Mouse (Mus musculus): ENCODE data around the gene Gm11569. TPM values are rescaled to one million over a fixed set of nuclear protein-coding genes. Genes with fewer than 3 reads are reported as not detected.

Gm11569 gene
- polyA plus RNA-seq, 1 experiment from 2014 or later: not detected

Other genes with a start within 250 kb of the Gm11569 start
- not detected in 2 replicates for gene Krtap3-3, start 248.1 kb downstream of the Gm11569 start, polyA plus RNA-seq (2016; fragmentation: Nextera tagmentation; extraction: Ambion mirVana)
- not detected in 2 replicates for gene Krtap3-2, start 242.1 kb downstream of the Gm11569 start, polyA plus RNA-seq (2016; fragmentation: Nextera tagmentation; extraction: Ambion mirVana)
- not detected in 2 replicates for gene Gm11939, start 239.5 kb downstream of the Gm11569 start, polyA plus RNA-seq (2016; fragmentation: Nextera tagmentation; extraction: Ambion mirVana)
- not detected in 2 replicates for gene Krtap3-1, start 232.3 kb downstream of the Gm11569 start, polyA plus RNA-seq (2016; fragmentation: Nextera tagmentation; extraction: Ambion mirVana)
- not detected in 2 replicates for gene Krtap1-5, start 217.9 kb downstream of the Gm11569 start, polyA plus RNA-seq (2016; fragmentation: Nextera tagmentation; extraction: Ambion mirVana)
- not detected in 2 replicates for gene Krtap1-4, start 215.3 kb downstream of the Gm11569 start, polyA plus RNA-seq (2016; fragmentation: Nextera tagmentation; extraction: Ambion mirVana)
- not detected in 2 replicates for gene Krtap1-3, start 207.6 kb downstream of the Gm11569 start, polyA plus RNA-seq (2016; fragmentation: Nextera tagmentation; extraction: Ambion mirVana)
- gene Krtap9-3, start 200.8 kb downstream of the Gm11569 start, polyA plus RNA-seq (2016; fragmentation: Nextera tagmentation; extraction: Ambion mirVana): not detected in 2 replicates
- gene Gm11938, start 195.6 kb downstream of the Gm11569 start, polyA plus RNA-seq (2016; fragmentation: Nextera tagmentation; extraction: Ambion mirVana): not detected in 2 replicates
- gene Gm11937, start 188.7 kb downstream of the Gm11569 start, polyA plus RNA-seq (2016; fragmentation: Nextera tagmentation; extraction: Ambion mirVana): not detected in 2 replicates
- not detected in 2 replicates for gene Krtap2-4, start 184.1 kb downstream of the Gm11569 start, polyA plus RNA-seq (2016; fragmentation: Nextera tagmentation; extraction: Ambion mirVana)
- gene Gm11562, start 178.5 kb downstream of the Gm11569 start, polyA plus RNA-seq (2016; fragmentation: Nextera tagmentation; extraction: Ambion mirVana): not detected in 2 replicates
- gene Krtap4-1, start 170.7 kb downstream of the Gm11569 start, polyA plus RNA-seq (2016; fragmentation: Nextera tagmentation; extraction: Ambion mirVana): not detected in 2 replicates
- not detected in 2 replicates for gene Krtap4-2, start 163.8 kb downstream of the Gm11569 start, polyA plus RNA-seq (2016; fragmentation: Nextera tagmentation; extraction: Ambion mirVana)
- not detected in 2 replicates for gene Krtap4-7, start 154.8 kb downstream of the Gm11569 start, polyA plus RNA-seq (2016; fragmentation: Nextera tagmentation; extraction: Ambion mirVana)
- not detected in 2 replicates for gene Gm11555, start 148.7 kb downstream of the Gm11569 start, polyA plus RNA-seq (2016; fragmentation: Nextera tagmentation; extraction: Ambion mirVana)
- gene Gm11563, start 140.0 kb downstream of the Gm11569 start, polyA plus RNA-seq (2016; fragmentation: Nextera tagmentation; extraction: Ambion mirVana): not detected in 2 replicates
- not detected in 2 replicates for gene Krtap4-6, start 133.0 kb downstream of the Gm11569 start, polyA plus RNA-seq (2016; fragmentation: Nextera tagmentation; extraction: Ambion mirVana)
- gene Gm14190, start 108.2 kb downstream of the Gm11569 start, polyA plus RNA-seq (2016; fragmentation: Nextera tagmentation; extraction: Ambion mirVana): not detected in 2 replicates
- not detected in 2 replicates for gene Gm14180, start 64.6 kb downstream of the Gm11569 start, polyA plus RNA-seq (2016; fragmentation: Nextera tagmentation; extraction: Ambion mirVana)
- gene Gm11595, start 26.0 kb downstream of the Gm11569 start, polyA plus RNA-seq (2016; fragmentation: Nextera tagmentation; extraction: Ambion mirVana): not detected in 2 replicates
- not detected in 2 replicates for gene Krtap4-8, start 18.2 kb downstream of the Gm11569 start, polyA plus RNA-seq (2016; fragmentation: Nextera tagmentation; extraction: Ambion mirVana)
- not detected in 2 replicates for gene Krtap4-9, start 13.7 kb downstream of the Gm11569 start, polyA plus RNA-seq (2016; fragmentation: Nextera tagmentation; extraction: Ambion mirVana)
- not detected in 2 replicates for gene Gm11596, start 5.5 kb downstream of the Gm11569 start, polyA plus RNA-seq (2016; fragmentation: Nextera tagmentation; extraction: Ambion mirVana)
- gene Gm11554, start 5.5 kb upstream of the Gm11569 start, polyA plus RNA-seq (2016; fragmentation: Nextera tagmentation; extraction: Ambion mirVana): not detected in 2 replicates
- gene Krtap4-13, start 11.0 kb upstream of the Gm11569 start, polyA plus RNA-seq (2016; fragmentation: Nextera tagmentation; extraction: Ambion mirVana): not detected in 2 replicates
- not detected in 2 replicates for gene Gm11564, start 16.7 kb upstream of the Gm11569 start, polyA plus RNA-seq (2016; fragmentation: Nextera tagmentation; extraction: Ambion mirVana)
- not detected in 2 replicates for gene 2300003K06Rik, start 39.1 kb upstream of the Gm11569 start, polyA plus RNA-seq (2016; fragmentation: Nextera tagmentation; extraction: Ambion mirVana)
- not detected in 2 replicates for gene Krtap4-16, start 52.7 kb upstream of the Gm11569 start, polyA plus RNA-seq (2016; fragmentation: Nextera tagmentation; extraction: Ambion mirVana)
- not detected in 2 replicates for gene Gm11568, start 59.0 kb upstream of the Gm11569 start, polyA plus RNA-seq (2016; fragmentation: Nextera tagmentation; extraction: Ambion mirVana)
- gene Gm11559, start 65.5 kb upstream of the Gm11569 start, polyA plus RNA-seq (2016; fragmentation: Nextera tagmentation; extraction: Ambion mirVana): not detected in 2 replicates
- gene Krtap9-1, start 74.5 kb upstream of the Gm11569 start, polyA plus RNA-seq (2016; fragmentation: Nextera tagmentation; extraction: Ambion mirVana): not detected in 2 replicates
- gene Gm11567, start 80.3 kb upstream of the Gm11569 start, polyA plus RNA-seq (2016; fragmentation: Nextera tagmentation; extraction: Ambion mirVana): not detected in 2 replicates
- not detected in 2 replicates for gene Krtap31-1, start 109.0 kb upstream of the Gm11569 start, polyA plus RNA-seq (2016; fragmentation: Nextera tagmentation; extraction: Ambion mirVana)
- gene Gm11565, start 115.8 kb upstream of the Gm11569 start, polyA plus RNA-seq (2016; fragmentation: Nextera tagmentation; extraction: Ambion mirVana): not detected in 2 replicates
- gene Krtap31-2, start 137.4 kb upstream of the Gm11569 start, polyA plus RNA-seq (2016; fragmentation: Nextera tagmentation; extraction: Ambion mirVana): not detected in 2 replicates
- not detected in 2 replicates for gene Krtap9-5, start 149.5 kb upstream of the Gm11569 start, polyA plus RNA-seq (2016; fragmentation: Nextera tagmentation; extraction: Ambion mirVana)
- not detected in 2 replicates for gene Krtap29-1, start 180.1 kb upstream of the Gm11569 start, polyA plus RNA-seq (2016; fragmentation: Nextera tagmentation; extraction: Ambion mirVana)
- not detected in 2 replicates for gene Krtap16-1, start 187.7 kb upstream of the Gm11569 start, polyA plus RNA-seq (2016; fragmentation: Nextera tagmentation; extraction: Ambion mirVana)
- gene Krtap17-1, start 195.1 kb upstream of the Gm11569 start, polyA plus RNA-seq (2016; fragmentation: Nextera tagmentation; extraction: Ambion mirVana): 0.30 TPM in 1 of 2 replicates, not detected in the other
- not detected in 2 replicates for gene Krt33a, start 217.3 kb upstream of the Gm11569 start, polyA plus RNA-seq (2016; fragmentation: Nextera tagmentation; extraction: Ambion mirVana)
- gene Krt33b, start 230.9 kb upstream of the Gm11569 start, polyA plus RNA-seq (2016; fragmentation: Nextera tagmentation; extraction: Ambion mirVana): not detected in 2 replicates
- not detected in 2 replicates for gene Krt34, start 242.6 kb upstream of the Gm11569 start, polyA plus RNA-seq (2016; fragmentation: Nextera tagmentation; extraction: Ambion mirVana)

Measured in heart, embryonic 10.5 days (tissue).